Mouse (Mus musculus) spleen, postnatal 36 days (tissue): ENCODE results near the gene Gm20909.
"Not testable (repeated sequence)": the region's sequence is repeated elsewhere in the genome, so short reads cannot be mapped to it uniquely, and the experiment has no call there.

Experiments used
- DNase-seq, 2 experiments: peaks; one replicate each; pipeline ENCODE4 v3.0.0; 2022; ENCODE audit warnings: low spot score in 2 of 2, mixed read lengths in 1 of 2

The Gm20909 gene

GRCm38 (mm10) chrY:21164270-21164669, at the start of gene Gm20909:
TSS of gene Gm20909 (plus strand) at chrY:21164570.
- DNase-seq, result not testable (repeated sequence)
